Mouse (Mus musculus) limb, embryonic 12.5 days (tissue): ENCODE measurements around the gene Akip1. TPM values are rescaled to one million over a fixed set of nuclear protein-coding genes. Genes with fewer than 3 reads are reported as not detected.

ENCODE experiments used
- ATAC-seq: fragments of 200-750 bp; cut with Nextera tagmentation; 2 replicates; pipeline ENCODE4 v1.8.0; 2017; ENCODE audit warnings: low read depth, moderate TSS enrichment; ENCODE audit not compliant: insufficient number of reproducible peaks, insufficient read depth, low FRiP score, low TSS enrichment
- H3K27ac ChIP-seq: fragments of 300-500 bp; sonication (generic); 2 replicates; pipeline ENCODE4 v1.5.1; 2016; ENCODE audit warnings: mild to moderate bottlenecking, moderate library complexity
- H3K27me3 ChIP-seq: fragments of 300-500 bp; sonication (generic); 2 replicates; pipeline ENCODE4 v1.6.1; 2016; ENCODE audit warnings: mild to moderate bottlenecking, moderate library complexity
- H3K36me3 ChIP-seq: fragments of 300-500 bp; sonication (generic); 2 replicates; pipeline ENCODE4 v1.6.1; 2016; ENCODE audit warnings: mild to moderate bottlenecking, moderate library complexity
- H3K4me1 ChIP-seq: fragments of 300-500 bp; sonication (generic); replicated peaks from 2 replicates; pipeline ENCODE4 v1.6.1; 2016
- H3K4me2 ChIP-seq: fragments of 300-500 bp; sonication (generic); 2 replicates; pipeline ENCODE4 v1.6.1; 2016; ENCODE audit warnings: mild to moderate bottlenecking, moderate library complexity
- H3K4me3 ChIP-seq: fragments of 300-500 bp; sonication (generic); replicated peaks from 2 replicates; pipeline ENCODE4 v1.5.1; 2016; ENCODE audit warnings: mild to moderate bottlenecking
- H3K9ac ChIP-seq: fragments of 300-500 bp; sonication (generic); replicated peaks from 2 replicates; pipeline ENCODE4 v1.6.1; 2016; ENCODE audit warnings: mild to moderate bottlenecking, moderate library complexity
- H3K9me3 ChIP-seq: fragments of 300-500 bp; sonication (generic); 2 replicates; pipeline ENCODE4 v1.6.1; 2016; ENCODE audit warnings: mild to moderate bottlenecking, moderate library complexity
- WGBS: fragments of 180-500 bp; shearing (Covaris S2); methylation state at CpG from one replicate; pipeline ENCODE4 v1.1.7; 2016; 5-methylcytosine and 5-hydroxymethylcytosine counted together
- polyA plus RNA-seq: library from polyadenylated mRNA; unstranded; fragments of >200 nt; fragmentation: Nextera tagmentation; extraction: Ambion mirVana; gene quantifications from 2 replicates; pipeline ENCODE4 v1.2.1, GENCODE M21; 2016

The Akip1 gene
- polyA plus RNA-seq, 1 experiment from 2014 or later: 24.2 TPM

- 84% methylated on average over 1 of the region's 1 CpGs for WGBS
These were observed 37.6 kb downstream of the Akip1 start for GRCm38 (mm10) chr7:109741060-109741459.

GRCm38 (mm10) chr7:109741703-109742102, 38.2 kb downstream of the Akip1 start:
- no peak overlapping the region for H3K9ac ChIP-seq
- H3K4me3 ChIP-seq: no peak overlapping the region
- WGBS: 86% methylated on average over 4 of the region's 4 CpGs
- no peak overlapping the region for H3K27ac ChIP-seq
- peaks cover 19% of the 10 kb centered on the region for H3K36me3 ChIP-seq
- ATAC-seq: no peak
- no peaks in the 10 kb centered on the region for H3K4me1 ChIP-seq
- no peaks in the 10 kb centered on the region for H3K27me3 ChIP-seq
- H3K9me3 ChIP-seq: no peaks in the 10 kb centered on the region
- no peak overlapping the region for H3K4me2 ChIP-seq

More at GRCm38 (mm10) chr7:109741060-109741459, 37.6 kb downstream of the Akip1 start:
- H3K4me1 ChIP-seq: no peaks in the 10 kb centered on the region
- H3K4me2 ChIP-seq: no peak overlapping the region
- H3K36me3 ChIP-seq: peaks cover 26% of the 10 kb centered on the region
- no peak overlapping the region for H3K4me3 ChIP-seq
- ATAC-seq: no peak
- H3K9me3 ChIP-seq: no peaks in the 10 kb centered on the region
- no peaks in the 10 kb centered on the region for H3K27me3 ChIP-seq
- no peak overlapping the region for H3K27ac ChIP-seq
- no peak overlapping the region for H3K9ac ChIP-seq

GRCm38 (mm10) chr7:109747747-109748146, 44.3 kb downstream of the Akip1 start:
- WGBS: 80% methylated on average over 1 of the region's 1 CpGs
- no peak overlapping the region for H3K27ac ChIP-seq
- no peak for ATAC-seq
- no peaks in the 10 kb centered on the region for H3K27me3 ChIP-seq
- peaks cover 8% of the 10 kb centered on the region for H3K4me1 ChIP-seq
- no peak overlapping the region for H3K9ac ChIP-seq
- no peak overlapping the region for H3K4me2 ChIP-seq
- no peak overlapping the region for H3K4me3 ChIP-seq
- peaks cover 17% of the 10 kb centered on the region for H3K36me3 ChIP-seq
- no peaks in the 10 kb centered on the region for H3K9me3 ChIP-seq

GRCm38 (mm10) chr7:109751427-109752007, 48.0 kb downstream of the Akip1 start:
- H3K9me3 ChIP-seq: no peaks in the 10 kb centered on the region
- H3K4me3 ChIP-seq: peak overlapping the region; percentile 84
- H3K27ac ChIP-seq: peak overlapping the region; percentile 72; the same call in 1 of the 2 replicates
- WGBS: 5% methylated on average over 13 of the region's 13 CpGs
- H3K4me1 ChIP-seq: peaks cover 17% of the 10 kb centered on the region
- H3K9ac ChIP-seq: peak overlapping the region; percentile 89
- H3K27me3 ChIP-seq: no peaks in the 10 kb centered on the region
- H3K36me3 ChIP-seq: no peaks in the 10 kb centered on the region
- peak overlapping the region; percentile 90 for H3K4me2 ChIP-seq
- peak; percentile 75; the same call in 1 of the 2 replicates for ATAC-seq

GRCm38 (mm10) chr7:109752008-109752925, 48.8 kb downstream of the Akip1 start, which contains the start of gene Tmem9b:
Gene Tmem9b, minus strand, starts transcription at chr7:109752875.
- Histone ChIP-seq H3K4me1 (peaks cover 17% of the 10 kb centered on the region), H3K36me3 (no peaks in the 10 kb centered on the region), H3K27ac (peak within 1 kb of the TSS; percentile 72), H3K27me3 (no peaks in the 10 kb centered on the region), H3K4me3 (peak within 1 kb of the TSS; percentile 84), H3K9me3 (no peaks in the 10 kb centered on the region), H3K4me2 (peak within 1 kb of the TSS; percentile 90), H3K9ac (peak within 1 kb of the TSS; percentile 89)
- under 1% methylated on average over 74 of the region's 74 CpGs for WGBS
- peak; percentile 81 for ATAC-seq

GRCm38 (mm10) chr7:109754034-109754433, 50.5 kb downstream of the Akip1 start:
- peaks cover 17% of the 10 kb centered on the region for H3K4me1 ChIP-seq
- no peaks in the 10 kb centered on the region for H3K36me3 ChIP-seq
- 84% methylated on average over 8 of the region's 8 CpGs for WGBS
- H3K9ac ChIP-seq: no peak overlapping the region
- no peaks in the 10 kb centered on the region for H3K9me3 ChIP-seq
- H3K27ac ChIP-seq: no peak overlapping the region
- H3K4me3 ChIP-seq: no peak overlapping the region
- ATAC-seq: no peak
- no peak overlapping the region for H3K4me2 ChIP-seq
- no peaks in the 10 kb centered on the region for H3K27me3 ChIP-seq

- no peak for ATAC-seq
- Histone ChIP-seq H3K4me1 (peaks cover 14% of the 10 kb centered on the region), H3K4me3 (no peak overlapping the region), H3K9me3 (no peaks in the 10 kb centered on the region), H3K27me3 (no peaks in the 10 kb centered on the region), H3K27ac (no peak overlapping the region), H3K9ac (no peak overlapping the region), H3K36me3 (no peaks in the 10 kb centered on the region), H3K4me2 (no peak overlapping the region)
- 92% methylated on average over 3 of the region's 3 CpGs for WGBS
These were observed 52.8 kb downstream of the Akip1 start for GRCm38 (mm10) chr7:109756291-109756690.

Other genes with a start within 250 kb of the Akip1 start
- 0.04 TPM in 2 replicates for gene Trim66, start 195.6 kb upstream of the Akip1 start, polyA plus RNA-seq
- 137 and 139 TPM in 2 replicates for gene Rpl27a, start 184.5 kb upstream of the Akip1 start, polyA plus RNA-seq
- 43.4 and 46.7 TPM in 2 replicates for gene St5, start 85 bp upstream of the Akip1 start, polyA plus RNA-seq
- gene BC051019, start 20.2 kb downstream of the Akip1 start, polyA plus RNA-seq: 0.13 and 0.23 TPM in 2 replicates
- gene Ascl3, start 28.0 kb downstream of the Akip1 start, polyA plus RNA-seq: not detected in 2 replicates
- gene Tmem9b, start 49.2 kb downstream of the Akip1 start, polyA plus RNA-seq: 25.8 and 28.0 TPM in 2 replicates
- gene Nrip3, start 78.3 kb downstream of the Akip1 start, polyA plus RNA-seq: 0.10 and 0.16 TPM in 2 replicates
- gene Scube2, start 162.0 kb downstream of the Akip1 start, polyA plus RNA-seq: 0.81 and 1.0 TPM in 2 replicates